Mouse (Mus musculus): ENCODE data around the gene Ctc1. TPM values are rescaled to one million over a fixed set of nuclear protein-coding genes. Genes with fewer than 3 reads are reported as not detected.
A peak's percentile ranks its signal among the peaks of the same experiment; 100 is the strongest.
"Not testable (repeated sequence)": the region's sequence is repeated elsewhere in the genome, so short reads cannot be mapped to it uniquely, and the experiment has no call there.

Gene Ctc1
- total RNA-seq, 2 experiments from 2014 or later: 35.1 to 35.8 TPM

GRCm38 (mm10) chr11:69003592-69003991, 12.1 kb upstream of the Ctc1 start:
- DNase-seq (ENCODE audit: low spot score in 2 of 2): no peak
- intact Hi-C loops (cut with DNase I): no loop called here

DNA sequence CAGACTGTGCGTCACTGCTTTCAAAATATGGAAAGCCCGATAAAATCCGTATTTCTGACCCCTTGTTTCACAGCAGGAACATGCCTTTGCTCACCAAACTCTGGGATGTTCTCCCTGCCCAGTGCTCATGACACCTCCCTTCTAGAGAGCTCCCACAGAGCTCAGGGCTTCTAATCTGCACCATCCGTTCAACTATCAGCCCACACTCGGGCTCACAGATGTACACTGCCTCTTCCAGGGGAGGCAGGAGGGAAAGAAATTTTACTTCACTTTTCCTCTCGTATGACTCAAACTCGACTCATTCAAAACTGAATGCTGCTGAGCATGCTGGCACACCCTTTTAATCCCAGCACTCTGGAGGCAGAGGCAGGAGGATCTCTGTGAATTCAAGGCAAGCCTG, 10.5 kb upstream of the Ctc1 start:
- peak in 1 of 2 experiments; percentile 65 for DNase-seq (ENCODE audit: low spot score in 2 of 2)
- intact Hi-C loops (cut with DNase I): no loop called here

- DNase-seq (ENCODE audit: low spot score in 2 of 2); intact Hi-C loops (cut with DNase I): not testable (repeated sequence)
Measured at GRCm38 (mm10) chr11:69006575-69006974, 9.1 kb upstream of the Ctc1 start.

GRCm38 (mm10) chr11:69008182-69009121, 7.3 kb upstream of the Ctc1 start, which contains the start of gene Pfas:
Gene Pfas (minus strand): TSS chr11:69008460.
- peak; percentile 94 for DNase-seq (ENCODE audit: low spot score in 2 of 2)
- intact Hi-C loops (cut with DNase I): no loop called here

DNA sequence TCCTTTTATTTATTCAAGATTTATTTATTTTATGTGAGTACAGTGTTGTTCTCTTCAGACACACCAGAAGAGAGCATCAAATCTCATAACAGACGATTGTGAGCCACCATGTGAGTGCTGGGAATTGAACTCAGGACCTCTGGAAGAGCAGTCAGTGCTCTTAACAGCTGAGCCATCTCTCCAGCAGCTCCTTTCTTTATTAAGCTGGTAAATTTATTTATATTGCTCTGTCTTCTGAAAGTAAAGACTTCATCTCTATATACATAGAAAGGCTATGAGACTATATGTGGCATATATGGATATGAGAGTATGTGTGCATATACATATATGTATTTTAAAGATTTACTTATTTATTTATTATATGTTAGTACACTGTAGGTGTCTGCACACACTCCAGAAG, 6.2 kb upstream of the Ctc1 start:
- intact Hi-C loops (cut with DNase I): no loop called here
- no peak for DNase-seq (ENCODE audit: low spot score in 2 of 2)

- no peak for DNase-seq (ENCODE audit: low spot score in 2 of 2)
- intact Hi-C loops (cut with DNase I): no loop called here
Measured at GRCm38 (mm10) chr11:69010400-69011323, 5.0 kb upstream of the Ctc1 start.

- intact Hi-C loops (cut with DNase I); DNase-seq (ENCODE audit: low spot score in 2 of 2): not testable (repeated sequence)
Measured at GRCm38 (mm10) chr11:69011445-69011844, 4.3 kb upstream of the Ctc1 start.

- peak; percentile 85 to 95 for DNase-seq (ENCODE audit: low spot score in 2 of 2)
- intact Hi-C loops (cut with DNase I): no loop called here
Measured at GRCm38 (mm10) chr11:69012071-69012601, 3.6 kb upstream of the Ctc1 start.

- no peak for DNase-seq (ENCODE audit: low spot score in 2 of 2)
- intact Hi-C loops (cut with DNase I): loop anchor here (1.0 kb wide), 1 partner anchor 20 kb away; no protein-coding TSS in a partner anchor
Measured at GRCm38 (mm10) chr11:69016755-69017154, 1.0 kb downstream of the Ctc1 start.

GRCm38 (mm10) chr11:69020691-69021090, 5.0 kb downstream of the Ctc1 start:
- intact Hi-C loops (cut with DNase I): no loop called here
- DNase-seq (ENCODE audit: low spot score in 2 of 2): no peak

DNA sequence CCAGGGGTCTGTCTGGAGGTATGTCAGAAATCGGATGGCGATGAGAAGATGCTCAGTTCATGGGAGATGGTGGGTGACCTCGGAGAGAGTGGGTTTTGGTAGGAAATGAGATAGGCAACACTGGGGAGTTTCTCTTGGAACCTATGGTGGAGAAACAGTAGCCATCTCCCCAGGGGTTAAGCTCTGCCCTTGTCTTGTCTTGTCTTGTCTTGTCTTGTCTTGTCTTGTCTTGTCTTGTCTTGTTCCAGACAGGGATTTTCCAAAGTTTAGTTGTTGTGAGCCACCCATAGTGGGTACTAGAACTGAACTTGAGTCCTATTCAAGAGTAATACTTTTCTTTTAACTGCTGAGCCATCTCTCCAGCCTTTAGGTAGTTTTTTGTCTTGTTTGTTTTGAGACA, 10.9 kb downstream of the Ctc1 start:
- intact Hi-C loops (cut with DNase I): no loop called here
- no peak for DNase-seq (ENCODE audit: low spot score in 2 of 2)

GRCm38 (mm10) chr11:69028805-69029204, 13.1 kb downstream of the Ctc1 start:
- no peak for DNase-seq (ENCODE audit: low spot score in 2 of 2)
- intact Hi-C loops (cut with DNase I): no loop called here

DNA sequence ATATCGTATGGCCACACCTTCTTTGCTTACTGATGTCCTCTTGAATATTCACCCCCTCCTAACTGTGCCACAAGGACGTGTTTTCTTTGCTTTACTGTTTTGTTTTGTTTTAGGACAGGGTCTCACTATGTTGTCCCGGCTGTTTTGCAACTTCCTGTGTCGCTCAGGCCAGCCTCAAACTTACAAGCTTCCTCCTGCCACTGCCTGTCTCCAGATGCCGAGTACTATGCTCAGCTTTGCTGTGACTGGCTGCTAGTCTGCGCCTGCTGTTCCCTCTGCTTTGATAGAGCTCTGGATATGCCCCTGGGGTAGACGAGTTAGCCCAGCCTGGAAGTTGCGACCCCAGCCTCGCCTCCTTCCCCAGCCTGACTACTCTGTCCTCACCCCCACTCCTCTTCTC, 17.8 kb downstream of the Ctc1 start:
- no peak for DNase-seq (ENCODE audit: low spot score in 2 of 2)

GRCm38 (mm10) chr11:69034585-69034984, 18.9 kb downstream of the Ctc1 start:
- intact Hi-C loops (cut with DNase I): no loop called here
- no peak for DNase-seq (ENCODE audit: low spot score in 2 of 2)

More for the DNA sequence above, 17.8 kb downstream of the Ctc1 start:
- intact Hi-C loops (cut with DNase I): no loop called here

DNA sequence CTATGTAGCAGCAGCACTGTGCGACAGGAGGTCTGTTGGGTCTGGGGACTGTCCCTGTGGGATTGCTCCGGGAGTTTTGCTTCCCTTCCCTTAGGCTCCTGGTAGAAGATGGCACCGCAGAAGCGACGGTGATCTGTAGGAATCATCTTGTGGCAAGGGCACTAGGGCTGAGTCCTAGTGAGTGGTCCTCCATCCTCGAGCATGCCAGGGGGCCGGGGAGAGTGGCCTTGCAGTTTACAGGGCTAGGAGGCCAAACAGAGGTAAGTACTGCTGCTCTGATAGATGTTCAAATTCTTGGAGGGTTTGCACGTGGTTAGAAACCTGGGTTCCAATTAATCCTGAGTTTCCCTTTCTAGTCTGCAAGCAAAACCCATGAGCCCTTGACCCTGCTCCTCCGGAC, 19.7 kb downstream of the Ctc1 start:
- DNase-seq (ENCODE audit: low spot score in 2 of 2): no peak
- intact Hi-C loops (cut with DNase I): no loop called here

DNA sequence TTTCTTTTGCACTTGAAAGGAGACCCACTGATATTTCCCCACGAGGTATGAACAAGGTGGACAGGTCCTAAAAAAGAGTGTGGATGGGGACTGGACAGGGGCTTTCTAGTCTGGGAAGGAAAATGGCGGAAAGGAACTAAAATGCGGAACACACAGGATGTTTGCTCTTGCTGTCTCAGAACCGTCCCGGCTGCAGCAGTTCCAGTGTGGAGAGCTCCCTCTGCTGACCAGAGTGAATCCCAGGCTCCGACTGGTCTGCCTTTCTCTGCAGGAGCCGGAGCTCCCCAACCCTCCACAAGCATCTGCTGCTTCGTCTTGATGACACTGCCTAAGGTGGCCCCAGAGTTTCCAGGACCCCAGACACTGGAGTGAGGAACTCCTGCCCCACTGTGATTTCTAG, 20.1 kb downstream of the Ctc1 start:
- peak; percentile 91 to 97 for DNase-seq (ENCODE audit: low spot score in 2 of 2)
- intact Hi-C loops (cut with DNase I): loop anchor here (1.0 to 2.0 kb wide), 2 partner anchors 20 to 133 kb away; no protein-coding TSS in a partner anchor

GRCm38 (mm10) chr11:69036486-69037230, 20.9 kb downstream of the Ctc1 start:
- DNase-seq (ENCODE audit: low spot score in 2 of 2): peak; percentile 89 to 95
- intact Hi-C loops (cut with DNase I): loop anchor here (1.0 to 2.0 kb wide), 3 partner anchors 20 to 134 kb away; no protein-coding TSS in a partner anchor

DNA sequence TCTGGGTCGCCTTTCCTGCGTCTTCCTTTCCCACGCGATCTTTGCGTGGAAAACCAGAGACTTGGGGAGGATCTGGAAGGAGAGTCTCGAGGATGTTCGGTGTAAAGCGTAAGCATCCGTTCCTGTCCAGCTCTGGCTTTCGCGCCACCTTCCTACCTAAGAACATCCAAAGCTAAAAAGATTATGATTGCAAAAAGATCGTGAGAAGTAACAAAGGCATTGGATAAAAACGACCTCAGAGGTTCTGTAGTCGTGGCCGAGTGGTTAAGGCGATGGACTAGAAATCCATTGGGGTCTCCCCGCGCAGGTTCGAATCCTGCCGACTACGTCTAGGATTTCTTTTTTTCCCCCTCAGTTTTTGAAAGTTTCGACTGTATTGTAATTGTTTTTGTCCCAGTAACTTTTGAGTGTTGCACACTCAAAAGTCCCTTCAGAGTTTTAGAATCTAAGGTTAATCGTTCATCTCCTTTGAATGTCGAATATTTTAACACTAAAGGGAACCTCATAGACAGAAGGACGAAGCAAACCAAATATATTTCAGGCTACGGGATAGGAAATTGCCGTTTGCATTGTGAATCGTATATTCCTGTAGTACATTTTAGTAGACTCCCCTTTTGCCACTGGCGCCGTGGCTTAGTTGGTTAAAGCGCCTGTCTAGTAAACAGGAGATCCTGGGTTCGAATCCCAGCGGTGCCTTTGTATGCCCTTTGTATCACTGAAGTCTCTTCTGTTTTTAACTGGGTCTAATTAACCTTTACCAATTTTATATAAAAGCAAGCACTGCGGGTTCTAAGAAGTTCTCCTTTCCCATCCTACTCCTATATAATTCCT, 21.7 kb downstream of the Ctc1 start:
- intact Hi-C loops (cut with DNase I): loop anchor here (1.0 to 2.0 kb wide), 2 partner anchors 87 to 135 kb away; no protein-coding TSS in a partner anchor
- DNase-seq (ENCODE audit: low spot score in 2 of 2): peak; percentile 90 to 95

Data from left cerebral cortex, postnatal 25 days (tissue).